Mouse (Mus musculus) G1E-ER4 (cell line): ENCODE results near the gene Pafah1b3. TPM values are rescaled to one million over a fixed set of nuclear protein-coding genes. Genes with fewer than 3 reads are reported as not detected.

Source experiments
- GATA1 ChIP-seq: IDR thresholded peaks from one replicate; pipeline ENCODE4 v1.8.0; 2012; ENCODE audit warnings: low read length, inconsistent platforms
- polyA plus RNA-seq: library from polyadenylated mRNA; stranded (reverse); fragments of >175 nt; gene quantifications from 2 replicates; pipeline ENCODE4 v1.2.3, GENCODE M21; 2012

The Pafah1b3 gene
- polyA plus RNA-seq, 1 experiment = 158 TPM

DNA sequence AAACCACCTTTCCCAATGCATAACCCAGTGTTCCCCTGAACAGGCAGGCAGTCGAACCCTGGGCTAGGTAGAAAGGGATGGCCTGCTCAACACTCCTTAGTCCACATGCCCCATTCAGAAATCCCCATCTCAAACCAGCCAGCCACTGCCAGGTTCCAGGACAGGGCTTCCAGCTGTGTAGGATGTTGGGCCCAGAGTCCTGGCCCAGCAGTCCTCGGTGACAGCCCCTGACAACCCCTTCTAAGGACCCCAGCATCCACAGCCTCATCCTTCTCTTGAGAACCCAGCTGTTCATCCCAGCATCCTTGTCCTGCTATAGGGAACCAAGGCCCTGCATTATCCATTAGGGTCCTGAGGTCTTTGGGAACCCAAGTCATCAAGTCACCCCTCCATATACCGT is 50.3 kb downstream of the Pafah1b3 start:
- TF ChIP-seq GATA1 = no peak

DNA sequence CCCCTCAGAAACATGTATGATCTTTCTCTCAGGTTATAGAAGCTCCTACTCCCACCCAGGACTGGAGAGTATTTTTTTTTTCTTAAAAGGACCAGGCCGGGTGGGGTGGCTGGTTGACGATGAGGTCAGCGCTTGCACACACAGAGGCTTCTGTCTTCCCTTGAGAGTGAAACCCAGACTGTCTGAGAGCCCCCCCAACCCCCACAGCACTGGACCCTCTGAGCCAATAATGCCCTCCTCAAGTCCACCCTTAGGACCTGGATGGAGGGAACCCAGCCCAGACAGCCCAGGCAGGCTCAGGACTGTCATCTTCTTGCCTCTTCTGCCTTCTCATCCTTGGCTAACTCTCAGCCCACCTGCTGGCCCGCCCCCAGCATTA is 51.0 kb downstream of the Pafah1b3 start:
- no peak for TF ChIP-seq GATA1

GRCm38 (mm10) chr7:25246079-25246758 is 51.6 kb downstream of the Pafah1b3 start:
- TF ChIP-seq GATA1 = no peak

Other genes with a start within 250 kb of the Pafah1b3 start
- gene Grik5, start 225.6 kb downstream of the Pafah1b3 start, polyA plus RNA-seq = 137 and 175 TPM in 2 replicates
- 70.8 and 77.5 TPM in 2 replicates for gene Zfp574, start 225.4 kb downstream of the Pafah1b3 start, polyA plus RNA-seq
- gene Pou2f2, start 118.3 kb downstream of the Pafah1b3 start, polyA plus RNA-seq = 0.38 and 0.41 TPM in 2 replicates
- gene Dedd2, start 77.4 kb downstream of the Pafah1b3 start, polyA plus RNA-seq = 81.6 and 102 TPM in 2 replicates
- 56.1 and 57.4 TPM in 2 replicates for gene Zfp526, start 76.6 kb downstream of the Pafah1b3 start, polyA plus RNA-seq
- gene Gsk3a, start 60.1 kb downstream of the Pafah1b3 start, polyA plus RNA-seq = 169 and 188 TPM in 2 replicates
- gene Erf, start 47.2 kb downstream of the Pafah1b3 start, polyA plus RNA-seq = 136 and 176 TPM in 2 replicates
- gene Cic, start 30.3 kb downstream of the Pafah1b3 start, polyA plus RNA-seq = 729 and 741 TPM in 2 replicates
- gene Prr19, start 3.4 kb upstream of the Pafah1b3 start, polyA plus RNA-seq = 0.06 TPM in 1 of 2 replicates, not detected in the other
- 0.06 TPM in 1 of 2 replicates, not detected in the other for gene Tmem145, start 8.1 kb upstream of the Pafah1b3 start, polyA plus RNA-seq
- 34.5 and 36.9 TPM in 2 replicates for gene Megf8, start 19.2 kb upstream of the Pafah1b3 start, polyA plus RNA-seq
- gene Cnfn, start 71.7 kb upstream of the Pafah1b3 start, polyA plus RNA-seq = not detected in 2 replicates
- 14.8 and 17.6 TPM in 2 replicates for gene Lipe, start 100.7 kb upstream of the Pafah1b3 start, polyA plus RNA-seq
- gene Cxcl17, start 114.9 kb upstream of the Pafah1b3 start, polyA plus RNA-seq = not detected in 2 replicates
- gene Ceacam1, start 179.6 kb upstream of the Pafah1b3 start, polyA plus RNA-seq = not detected in 2 replicates
- not detected in 2 replicates for gene Ceacam2, start 241.9 kb upstream of the Pafah1b3 start, polyA plus RNA-seq